Mouse (Mus musculus): ENCODE results near the gene Tex36. TPM values are rescaled to one million over a fixed set of nuclear protein-coding genes. Genes with fewer than 3 reads are reported as not detected.

The Tex36 gene
- polyA plus RNA-seq, 1 experiment from 2014 or later: not detected

GRCm38 (mm10) chr7:133579491-133580295 lies 22.3 kb downstream of the Tex36 start:
- Histone ChIP-seq H3K27me3 (replicated peaks) (no peaks in the 10 kb centered on the region), H3K4me2 (no peak overlapping the region), H3K27ac (replicated peaks) (no peak overlapping the region), H3K4me3 (replicated peaks) (no peak overlapping the region), H3K4me1 (no peaks in the 10 kb centered on the region; the same call in 1 of the 2 replicates), H3K9ac (replicated peaks) (no peak overlapping the region), H3K9me3 (replicated peaks) (no peaks in the 10 kb centered on the region), H3K36me3 (no peaks in the 10 kb centered on the region)
- no peak for ATAC-seq (ENCODE audit: low FRiP score)
- WGBS: 79% methylated on average over 20 of the region's 20 CpGs

- ATAC-seq (ENCODE audit: low FRiP score): no peak
These were observed 25.1 kb downstream of the Tex36 start for GRCm38 (mm10) chr7:133576825-133577224.

GRCm38 (mm10) chr7:133576281-133576680 lies 25.7 kb downstream of the Tex36 start:
- WGBS: 68% methylated on average over 6 of the region's 6 CpGs

More at GRCm38 (mm10) chr7:133576825-133577224, 25.1 kb downstream of the Tex36 start:
- no peaks in the 10 kb centered on the region for H3K27me3 ChIP-seq (replicated peaks)
- no peaks in the 10 kb centered on the region; the same call in 1 of the 2 replicates for H3K4me1 ChIP-seq
- H3K9me3 ChIP-seq (replicated peaks): no peaks in the 10 kb centered on the region
- no peak overlapping the region for H3K9ac ChIP-seq (replicated peaks)
- no peak overlapping the region for H3K4me3 ChIP-seq (replicated peaks)
- no peak overlapping the region for H3K4me2 ChIP-seq
- 44% methylated on average over 4 of the region's 4 CpGs for WGBS
- no peak overlapping the region for H3K27ac ChIP-seq (replicated peaks)
- no peaks in the 10 kb centered on the region for H3K36me3 ChIP-seq

GRCm38 (mm10) chr7:133571927-133572326 lies 30.0 kb downstream of the Tex36 start:
- Histone ChIP-seq H3K9me3 (replicated peaks) (no peaks in the 10 kb centered on the region), H3K4me1 (peaks cover 2% of the 10 kb centered on the region; the same call in 1 of the 2 replicates), H3K27me3 (replicated peaks) (no peaks in the 10 kb centered on the region), H3K4me3 (replicated peaks) (no peak overlapping the region), H3K27ac (replicated peaks) (no peak overlapping the region), H3K9ac (replicated peaks) (no peak overlapping the region), H3K4me2 (no peak overlapping the region), H3K36me3 (no peaks in the 10 kb centered on the region)
- ATAC-seq (ENCODE audit: low FRiP score): no peak
- WGBS: 39% methylated on average over 3 of the region's 3 CpGs

More at GRCm38 (mm10) chr7:133576281-133576680, 25.7 kb downstream of the Tex36 start:
- Histone ChIP-seq H3K27ac (replicated peaks) (no peak overlapping the region), H3K27me3 (replicated peaks) (no peaks in the 10 kb centered on the region), H3K36me3 (no peaks in the 10 kb centered on the region), H3K4me2 (no peak overlapping the region), H3K9me3 (replicated peaks) (no peaks in the 10 kb centered on the region), H3K4me3 (replicated peaks) (no peak overlapping the region), H3K9ac (replicated peaks) (no peak overlapping the region), H3K4me1 (peaks cover under 1% of the 10 kb centered on the region; the same call in 1 of the 2 replicates)
- no peak for ATAC-seq (ENCODE audit: low FRiP score)

GRCm38 (mm10) chr7:133569194-133569880 lies 32.6 kb downstream of the Tex36 start:
- H3K4me3 ChIP-seq (replicated peaks): no peak overlapping the region
- no peak overlapping the region for H3K9ac ChIP-seq (replicated peaks)
- no peaks in the 10 kb centered on the region for H3K9me3 ChIP-seq (replicated peaks)
- ATAC-seq (ENCODE audit: low FRiP score): no peak
- H3K27ac ChIP-seq (replicated peaks): no peak overlapping the region
- no peaks in the 10 kb centered on the region for H3K36me3 ChIP-seq
- H3K27me3 ChIP-seq (replicated peaks): no peaks in the 10 kb centered on the region
- no peak overlapping the region for H3K4me2 ChIP-seq
- 70% methylated on average over 16 of the region's 16 CpGs for WGBS
- 0 out of 2 replicates have a peak, but pooled peaks cover 2% of the 10 kb centered on the region for H3K4me1 ChIP-seq

- H3K9me3 ChIP-seq (replicated peaks): no peaks in the 10 kb centered on the region
- H3K4me2 ChIP-seq: no peak overlapping the region
- no peaks in the 10 kb centered on the region for H3K36me3 ChIP-seq
- no peak overlapping the region for H3K27ac ChIP-seq (replicated peaks)
- H3K4me3 ChIP-seq (replicated peaks): no peak overlapping the region
- 86% methylated on average over 8 of the region's 8 CpGs for WGBS
- H3K27me3 ChIP-seq (replicated peaks): no peaks in the 10 kb centered on the region
- no peak overlapping the region for H3K9ac ChIP-seq (replicated peaks)
- no peak for ATAC-seq (ENCODE audit: low FRiP score)
- no peaks in the 10 kb centered on the region for H3K4me1 ChIP-seq
These were observed 37.4 kb downstream of the Tex36 start for GRCm38 (mm10) chr7:133564600-133564999.

GRCm38 (mm10) chr7:133563175-133563824 lies 38.7 kb downstream of the Tex36 start:
- Histone ChIP-seq H3K36me3 (no peaks in the 10 kb centered on the region), H3K27me3 (replicated peaks) (no peaks in the 10 kb centered on the region), H3K4me3 (replicated peaks) (no peak overlapping the region), H3K9me3 (replicated peaks) (no peaks in the 10 kb centered on the region), H3K9ac (replicated peaks) (no peak overlapping the region), H3K27ac (replicated peaks) (no peak overlapping the region), H3K4me2 (no peak overlapping the region), H3K4me1 (no peaks in the 10 kb centered on the region)
- ATAC-seq (ENCODE audit: low FRiP score): no peak
- 79% methylated on average over 3 of the region's 3 CpGs for WGBS

- Histone ChIP-seq H3K4me3 (replicated peaks) (no peak overlapping the region), H3K27ac (replicated peaks) (no peak overlapping the region), H3K9ac (replicated peaks) (no peak overlapping the region), H3K4me2 (no peak overlapping the region), H3K27me3 (replicated peaks) (no peaks in the 10 kb centered on the region), H3K36me3 (no peaks in the 10 kb centered on the region), H3K9me3 (replicated peaks) (no peaks in the 10 kb centered on the region), H3K4me1 (no peaks in the 10 kb centered on the region)
- WGBS: 73% methylated on average over 8 of the region's 8 CpGs
- no peak for ATAC-seq (ENCODE audit: low FRiP score)
These were observed 46.0 kb downstream of the Tex36 start for GRCm38 (mm10) chr7:133555786-133556492.

- no peak for ATAC-seq (ENCODE audit: low FRiP score)
- H3K9ac ChIP-seq (replicated peaks): no peak overlapping the region
- H3K27me3 ChIP-seq (replicated peaks): no peaks in the 10 kb centered on the region
- no peaks in the 10 kb centered on the region for H3K9me3 ChIP-seq (replicated peaks)
- H3K4me3 ChIP-seq (replicated peaks): no peak overlapping the region
- no peak overlapping the region for H3K27ac ChIP-seq (replicated peaks)
- H3K4me1 ChIP-seq: no peaks in the 10 kb centered on the region
- H3K4me2 ChIP-seq: no peak overlapping the region
- no peaks in the 10 kb centered on the region for H3K36me3 ChIP-seq
- WGBS: 94% methylated on average over 7 of the region's 7 CpGs
These were observed 49.5 kb downstream of the Tex36 start for GRCm38 (mm10) chr7:133552306-133552991.

- no peak for ATAC-seq (ENCODE audit: low FRiP score)
- H3K27me3 ChIP-seq (replicated peaks): no peaks in the 10 kb centered on the region
- no peak overlapping the region for H3K9ac ChIP-seq (replicated peaks)
- no peak overlapping the region for H3K4me2 ChIP-seq
- WGBS: 47% methylated on average over 2 of the region's 2 CpGs
- H3K4me3 ChIP-seq (replicated peaks): no peak overlapping the region
- H3K36me3 ChIP-seq: no peaks in the 10 kb centered on the region
- no peak overlapping the region for H3K27ac ChIP-seq (replicated peaks)
- no peaks in the 10 kb centered on the region for H3K4me1 ChIP-seq
- no peaks in the 10 kb centered on the region for H3K9me3 ChIP-seq (replicated peaks)
These were observed 51.0 kb downstream of the Tex36 start for GRCm38 (mm10) chr7:133551000-133551399.

- H3K27me3 ChIP-seq (replicated peaks): no peaks in the 10 kb centered on the region
- ATAC-seq (ENCODE audit: low FRiP score): peak; percentile 69
- H3K9ac ChIP-seq (replicated peaks): no peak overlapping the region
- no peak overlapping the region for H3K27ac ChIP-seq (replicated peaks)
- no peaks in the 10 kb centered on the region for H3K9me3 ChIP-seq (replicated peaks)
- H3K36me3 ChIP-seq: no peaks in the 10 kb centered on the region
- 69% methylated on average over 4 of the region's 4 CpGs for WGBS
- H3K4me2 ChIP-seq: no peak overlapping the region
- H3K4me3 ChIP-seq (replicated peaks): no peak overlapping the region
- H3K4me1 ChIP-seq: no peaks in the 10 kb centered on the region
These were observed 53.5 kb downstream of the Tex36 start for GRCm38 (mm10) chr7:133548434-133548833.
